Mouse (Mus musculus) inflammation-experienced regulatory T-cells, adult 6 months (primary cell): Measurements from ENCODE around the gene Prex1. TPM values are rescaled to one million over a fixed set of nuclear protein-coding genes. Genes with fewer than 3 reads are reported as not detected.
"Not testable (repeated sequence)": the region's sequence is repeated elsewhere in the genome, so short reads cannot be mapped to it uniquely, and the experiment has no call there.

Source experiments
- ATAC-seq: one replicate; pipeline ENCODE4 v1.8.0; 2017
- polyA plus RNA-seq, 3 experiments: library from polyadenylated mRNA; unstranded; fragments of 100-300 nt; shearing (Covaris generic); gene quantifications; one replicate each; pipeline ENCODE4 v1.2.1; 2017

Prex1 gene
- 10 to 100 TPM; 31.3 to 54.8 (median 31.8) TPM for polyA plus RNA-seq

DNA sequence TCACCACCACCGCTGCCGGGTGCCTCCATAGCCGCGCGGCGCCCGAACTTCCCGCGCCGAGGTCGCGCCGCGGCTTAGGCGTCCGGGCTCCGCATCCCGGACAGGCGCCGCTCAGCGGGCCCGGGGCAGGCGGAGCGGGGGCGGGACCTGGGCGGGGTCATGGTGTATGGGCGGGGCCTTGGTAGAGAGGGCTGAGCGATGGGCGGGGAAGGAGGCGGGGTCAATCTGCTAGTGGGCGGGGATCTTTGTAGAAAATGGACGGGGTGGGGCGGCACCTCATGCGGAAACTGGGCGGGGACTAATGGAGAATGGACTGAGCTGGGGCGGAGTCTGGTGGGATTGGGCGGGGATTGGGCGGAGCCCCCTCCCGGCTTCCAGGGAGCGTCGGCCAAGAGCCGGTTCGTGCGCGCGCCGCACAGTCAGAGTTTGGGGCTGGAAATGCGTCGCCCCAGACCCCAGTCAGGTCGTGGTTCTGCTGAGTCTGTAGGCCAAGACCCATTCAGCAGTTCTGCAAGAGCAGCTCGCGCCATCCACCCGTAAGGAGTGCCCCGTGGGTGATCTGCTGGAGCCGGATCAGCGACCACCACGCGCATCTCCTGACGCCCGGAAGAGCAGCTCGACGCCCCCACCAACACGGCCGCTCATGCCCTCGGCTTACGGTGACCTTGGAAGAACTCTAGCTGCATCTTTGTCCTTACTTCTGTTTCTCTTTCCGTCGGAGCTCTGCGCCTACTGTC is at the start of gene Prex1:
Prex1 (minus strand) TSS at position 143 of the 737 bp plus-strand sequence.
- peak; percentile 87 for ATAC-seq

DNA sequence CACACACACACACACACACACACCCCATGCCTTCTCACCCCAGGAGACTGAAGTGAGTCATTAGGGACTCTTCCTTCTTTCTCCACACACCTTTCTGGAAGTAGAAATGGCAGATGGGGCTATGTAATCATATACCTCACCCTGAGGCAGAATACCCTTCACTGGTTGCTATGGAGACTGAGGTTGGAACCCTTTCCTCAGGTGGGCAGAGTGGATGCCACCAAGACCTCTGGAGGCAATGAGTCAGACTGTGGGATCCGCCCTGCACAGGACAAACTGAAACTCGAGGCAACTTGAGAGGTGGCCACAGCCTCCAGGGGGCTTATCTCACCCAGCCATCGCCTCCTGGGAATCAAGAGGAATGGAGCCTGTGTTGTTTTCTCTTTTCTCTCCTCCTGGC is 44.3 kb upstream of the Prex1 start:
- no peak for ATAC-seq

DNA sequence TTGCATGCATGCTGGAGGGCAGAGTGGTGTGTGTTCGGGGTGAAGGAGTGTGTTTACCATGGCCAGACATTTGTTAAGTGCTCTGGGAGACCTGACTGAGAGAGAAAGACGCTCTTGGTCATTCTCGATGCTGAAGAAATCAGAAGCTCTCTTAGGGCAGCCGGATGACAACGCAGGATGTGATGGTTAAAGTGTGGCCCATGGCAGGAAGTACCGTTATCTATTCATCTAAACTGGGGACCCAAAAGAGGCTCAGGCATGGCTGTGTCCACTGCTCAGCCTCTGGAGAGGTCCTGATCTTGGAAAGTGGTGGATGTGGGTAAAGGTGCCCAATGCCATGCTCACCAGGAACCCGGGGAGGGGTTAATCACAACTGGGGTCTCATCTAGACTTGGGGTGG is 41.1 kb upstream of the Prex1 start:
- ATAC-seq: peak; percentile 43

DNA sequence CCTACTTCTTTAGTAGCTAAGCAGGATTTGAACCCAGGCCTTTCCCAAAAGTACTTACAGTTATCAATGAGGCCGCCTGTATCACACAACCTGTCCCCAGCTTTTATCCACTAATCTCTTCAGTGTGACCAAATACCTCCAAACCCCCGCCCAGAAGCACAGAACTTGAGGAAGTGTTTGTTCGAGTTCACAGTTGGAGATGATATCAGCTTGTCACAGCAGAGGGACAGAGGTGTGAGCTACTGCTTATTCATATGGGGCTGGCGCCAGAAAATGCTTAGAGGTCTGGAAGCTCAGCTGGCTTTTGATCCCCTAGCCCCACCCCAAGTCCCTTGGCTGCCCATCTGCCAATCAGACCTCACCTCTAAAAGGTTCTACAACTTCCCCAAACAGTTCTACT is 40.6 kb upstream of the Prex1 start:
- ATAC-seq: no peak

DNA sequence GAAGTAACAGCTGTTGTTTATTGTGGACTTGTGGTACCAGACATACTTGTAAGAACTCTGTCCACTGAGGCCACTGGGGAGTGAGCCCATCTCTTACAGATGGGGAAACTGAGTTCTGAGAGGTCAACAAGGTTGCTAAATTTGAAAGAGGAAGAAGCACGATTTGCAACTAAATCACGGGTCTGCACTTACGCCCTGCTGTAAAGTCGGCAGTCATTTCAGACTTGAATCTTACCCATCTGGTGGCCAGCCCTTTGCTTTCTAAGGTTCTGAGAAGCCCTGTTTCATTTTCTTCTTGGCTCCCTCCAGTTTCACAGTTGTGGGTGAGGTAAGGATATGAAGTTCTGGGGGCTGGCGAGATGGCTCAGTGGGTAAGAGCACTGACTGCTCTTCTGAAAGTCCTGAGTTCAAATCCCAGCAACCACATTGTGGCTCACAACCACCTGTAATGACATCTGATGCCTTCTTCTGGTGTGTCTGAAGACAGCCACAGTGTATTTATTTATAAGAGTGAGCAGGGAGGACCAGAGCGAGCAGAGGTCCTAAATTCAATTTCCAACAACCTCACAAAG is 37.1 kb upstream of the Prex1 start:
- ATAC-seq: no peak

DNA sequence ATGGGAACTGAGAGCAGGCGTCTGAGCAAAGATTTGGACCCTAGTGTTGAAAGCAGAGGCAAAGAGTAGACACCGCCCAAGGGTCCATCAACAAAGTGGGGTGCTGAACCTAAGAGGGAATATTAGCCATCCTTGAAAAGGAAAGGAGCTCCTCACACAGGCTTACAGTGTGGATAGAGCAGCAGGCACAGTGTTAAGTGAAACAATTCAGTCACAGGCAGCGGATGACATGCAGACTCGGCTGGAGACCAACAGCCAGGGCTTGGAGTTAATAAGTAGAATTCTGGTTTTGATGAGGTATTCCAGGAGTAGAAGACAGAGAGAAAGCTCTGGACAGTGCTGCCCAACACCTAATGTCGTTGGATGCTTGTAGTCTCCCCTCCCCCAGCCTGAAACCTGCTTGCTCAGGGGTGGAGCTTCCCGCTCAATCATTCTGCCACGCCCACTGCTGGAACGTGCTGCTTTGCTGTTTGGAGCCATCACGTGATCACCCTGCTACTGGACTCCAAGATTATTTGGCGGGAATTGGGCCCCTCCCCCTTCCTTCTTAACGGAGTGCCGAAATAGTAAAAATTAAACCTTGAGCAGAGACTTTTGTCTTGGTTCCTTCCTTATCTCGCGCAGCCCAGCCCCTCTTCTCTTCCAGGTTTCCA is 32.8 kb upstream of the Prex1 start:
- not testable (repeated sequence) for ATAC-seq

DNA sequence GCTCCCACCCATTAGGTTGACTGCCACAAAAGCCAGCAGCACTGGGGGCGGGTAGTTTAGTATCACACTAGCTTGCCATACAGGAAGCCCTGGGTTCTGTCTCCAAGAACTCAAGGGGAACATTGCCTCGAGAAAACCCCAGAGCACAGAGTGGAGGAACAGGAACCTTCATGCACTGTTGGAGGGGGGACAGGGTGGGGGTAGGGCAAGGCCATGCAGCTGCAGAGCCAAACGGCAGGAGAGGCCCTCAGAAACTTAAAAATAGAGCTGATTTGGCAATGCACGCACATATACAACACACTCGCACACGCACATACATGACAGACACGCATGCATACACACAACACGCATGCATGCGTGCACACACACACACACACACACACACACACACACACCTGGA is 32.2 kb upstream of the Prex1 start:
- no peak for ATAC-seq

DNA sequence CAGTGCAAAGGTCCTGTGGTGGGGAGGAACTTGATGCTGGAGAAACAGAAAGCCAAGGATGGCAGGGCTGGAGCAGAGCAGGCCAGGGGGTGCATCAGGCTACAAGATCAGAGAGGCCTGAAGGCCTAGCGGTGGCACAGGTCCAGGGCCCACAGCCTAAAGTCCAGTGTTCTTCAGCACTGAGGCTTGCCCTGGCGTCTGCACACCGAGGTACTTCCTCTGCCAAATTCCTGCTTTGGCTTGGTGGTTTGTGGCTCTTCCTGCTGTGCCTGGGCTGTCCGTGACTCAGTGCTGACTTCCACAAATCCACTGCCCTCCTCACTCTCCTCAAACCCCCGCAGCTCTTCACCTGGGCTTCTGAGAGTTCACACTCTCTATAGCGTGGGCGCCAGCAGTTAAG is 30.8 kb upstream of the Prex1 start:
- no peak for ATAC-seq

DNA sequence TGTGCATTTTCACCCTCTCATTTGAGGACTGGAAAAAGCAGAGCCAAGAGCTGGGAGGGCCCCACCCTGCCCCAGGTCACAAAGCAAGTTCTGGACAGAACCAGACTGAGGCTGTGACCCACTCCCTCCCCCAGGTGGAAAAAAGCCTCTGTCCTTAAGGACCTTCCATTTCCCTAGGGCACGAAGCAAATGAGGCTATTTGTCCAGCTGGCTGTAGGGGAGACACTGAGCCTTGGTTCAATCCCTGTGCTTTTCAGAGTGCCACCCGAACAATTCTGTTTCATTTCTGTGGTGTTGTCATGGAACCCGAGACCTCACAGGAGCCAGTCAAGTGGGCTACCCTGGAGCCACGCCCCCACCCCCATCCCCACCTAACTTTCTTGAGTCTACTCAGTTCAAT is 29.9 kb upstream of the Prex1 start:
- ATAC-seq: no peak

DNA sequence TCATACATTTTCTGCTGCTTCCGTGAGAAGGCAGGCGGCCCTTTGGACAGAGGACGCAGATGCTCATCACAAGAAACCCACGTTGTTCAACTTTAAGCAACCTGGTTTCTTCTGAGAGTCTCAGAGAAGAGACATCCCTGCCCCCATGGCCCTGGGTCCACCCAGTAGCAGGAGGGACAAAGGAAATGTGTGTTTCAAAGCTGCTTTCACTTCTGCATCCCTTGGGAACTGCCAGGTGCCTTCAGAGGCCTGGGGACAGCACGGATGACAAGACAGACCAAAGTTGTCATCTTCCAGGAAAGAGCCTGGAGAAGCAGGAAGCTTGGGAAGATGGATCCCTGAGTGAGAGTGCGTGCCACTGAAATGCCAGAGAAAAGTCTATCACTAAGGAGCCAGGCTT is 27.8 kb upstream of the Prex1 start:
- no peak for ATAC-seq

DNA sequence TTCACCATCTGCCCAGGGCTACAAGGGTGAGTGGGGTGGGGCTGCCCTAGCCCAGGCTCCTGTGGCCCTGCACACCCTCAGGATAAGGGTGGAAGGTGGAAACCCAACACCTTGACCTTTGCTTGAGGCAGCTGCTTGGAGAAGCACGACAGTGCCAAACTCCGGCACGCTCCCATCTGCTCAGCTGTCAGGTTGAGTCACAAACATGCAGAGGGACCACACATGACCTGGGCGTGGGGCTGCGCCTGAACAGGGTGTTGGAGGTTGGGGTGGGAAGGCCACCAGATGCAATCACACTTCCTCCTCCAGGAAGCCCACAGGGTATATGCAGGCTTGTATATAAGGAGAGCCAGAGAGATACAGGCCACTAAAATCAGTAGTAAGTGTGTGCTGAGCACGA is 26.8 kb upstream of the Prex1 start:
- ATAC-seq: no peak

DNA sequence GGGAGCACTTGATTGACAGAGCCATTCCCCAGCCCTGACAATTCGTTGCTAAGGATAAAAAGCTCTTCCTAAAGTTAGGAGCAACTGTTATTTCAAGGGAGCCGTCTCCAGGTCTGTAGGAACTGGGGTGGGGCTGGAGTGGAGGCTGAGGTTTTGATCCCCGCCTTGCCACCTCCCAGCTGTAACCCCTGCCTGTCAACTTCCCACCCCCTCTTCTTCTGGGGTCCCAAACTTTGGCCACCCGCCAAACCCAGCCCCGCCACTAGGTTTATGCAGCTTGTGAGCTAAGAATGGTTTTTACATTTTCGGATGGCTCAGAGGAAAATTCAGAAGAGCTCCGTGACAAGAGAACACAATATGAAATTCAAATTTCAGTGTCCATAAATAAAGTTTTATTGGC is 23.7 kb upstream of the Prex1 start:
- ATAC-seq: no peak

DNA sequence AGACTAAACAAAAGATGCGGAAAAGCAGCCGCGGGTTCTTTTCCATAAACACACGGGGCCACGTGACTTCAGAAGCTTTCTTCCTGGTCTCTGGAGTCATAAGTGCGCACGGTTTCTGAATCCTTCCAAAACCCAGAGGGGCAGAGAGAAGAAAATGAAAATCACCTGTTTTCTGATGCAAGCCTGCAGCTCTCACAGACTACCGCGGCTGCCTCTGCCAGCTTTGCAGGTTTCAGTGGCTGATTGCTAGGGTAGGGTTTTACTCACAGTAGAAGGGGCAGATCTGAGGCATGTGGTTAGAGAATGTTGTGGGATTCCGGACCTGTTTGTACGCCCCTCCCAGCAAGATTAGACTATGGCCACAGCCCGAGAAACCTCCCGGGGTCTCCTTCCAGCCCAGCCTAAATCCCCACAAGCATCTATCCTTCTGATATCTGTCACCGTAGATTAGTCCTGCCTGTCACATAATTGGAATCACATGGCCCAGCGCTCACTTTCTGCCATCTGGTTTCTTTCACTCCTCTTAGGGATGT is 21.9 kb upstream of the Prex1 start:
- ATAC-seq: no peak

DNA sequence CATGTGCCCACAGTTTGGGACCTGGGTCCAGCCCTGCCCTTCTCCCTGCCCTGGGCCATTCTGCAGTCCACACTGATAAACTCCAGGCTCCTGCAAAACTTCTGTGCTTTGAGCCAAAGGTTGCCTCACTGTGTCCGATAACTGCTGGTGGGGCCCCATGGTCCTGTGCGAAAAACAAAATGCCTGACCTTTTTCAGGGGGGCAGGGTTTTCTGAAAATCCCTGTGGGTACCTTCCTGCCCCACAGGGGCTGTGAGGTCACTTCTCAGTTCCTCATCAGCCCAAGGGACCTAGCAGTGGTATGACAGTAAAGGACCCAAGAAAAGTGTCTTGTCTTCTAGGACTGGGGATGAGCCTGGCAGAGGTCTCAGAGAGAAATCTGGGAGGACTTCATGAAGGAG is 19.2 kb upstream of the Prex1 start:
- ATAC-seq: no peak

DNA sequence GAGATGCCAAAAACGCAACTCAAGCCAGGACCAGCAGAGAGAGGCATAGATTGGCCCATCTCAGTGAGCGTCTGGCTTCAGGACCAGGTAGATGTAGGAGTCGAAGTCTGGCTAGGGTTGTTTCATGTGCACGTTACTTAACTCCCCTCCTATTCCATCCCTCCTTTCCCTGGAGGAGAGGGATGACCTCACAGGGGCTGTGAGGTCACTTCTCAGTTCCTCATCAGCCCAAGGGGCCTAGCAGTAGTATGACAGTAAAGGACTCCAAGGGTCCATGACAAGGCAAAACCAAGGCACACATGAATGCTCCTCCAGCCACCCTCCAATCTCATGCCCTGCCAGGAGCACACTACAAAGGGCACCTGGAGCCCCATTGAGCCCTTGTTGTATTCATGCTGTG is 18.5 kb upstream of the Prex1 start:
- ATAC-seq: no peak

DNA sequence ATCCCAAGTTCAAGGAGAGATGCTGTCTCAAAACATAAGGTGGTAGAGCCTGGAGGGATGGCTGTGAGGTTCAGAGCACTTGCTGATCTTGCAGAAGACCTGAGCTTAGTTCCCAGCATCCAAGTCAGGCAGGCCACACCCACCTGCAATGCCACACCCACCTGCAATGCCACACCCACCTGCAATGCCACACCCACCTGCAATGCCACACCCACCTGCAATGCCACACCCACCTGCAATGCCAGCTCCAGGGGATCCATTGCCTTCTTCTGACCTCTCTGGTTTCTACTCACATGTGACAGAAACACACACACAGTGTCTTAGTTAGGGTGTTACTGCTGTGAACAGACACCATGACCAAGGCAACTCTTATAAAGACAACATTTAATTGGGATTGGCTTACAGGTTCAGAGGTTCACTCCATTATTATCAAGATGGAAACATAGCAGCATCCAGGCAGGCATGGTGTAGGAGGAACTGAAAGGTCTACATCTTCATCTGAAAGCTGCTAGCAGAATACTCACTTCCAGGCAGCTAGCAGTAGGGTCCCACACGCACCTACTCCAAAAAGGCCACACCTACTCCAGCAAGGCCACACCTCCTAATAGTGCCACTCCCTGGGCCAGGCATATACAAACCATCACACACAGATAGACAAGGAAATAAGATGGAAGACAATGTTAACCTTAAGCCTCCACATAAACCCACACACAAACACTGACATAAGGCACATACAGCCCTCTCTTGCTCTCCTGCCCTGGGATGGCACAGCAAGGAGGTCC is 17.7 kb upstream of the Prex1 start:
- ATAC-seq: not testable (repeated sequence)

DNA sequence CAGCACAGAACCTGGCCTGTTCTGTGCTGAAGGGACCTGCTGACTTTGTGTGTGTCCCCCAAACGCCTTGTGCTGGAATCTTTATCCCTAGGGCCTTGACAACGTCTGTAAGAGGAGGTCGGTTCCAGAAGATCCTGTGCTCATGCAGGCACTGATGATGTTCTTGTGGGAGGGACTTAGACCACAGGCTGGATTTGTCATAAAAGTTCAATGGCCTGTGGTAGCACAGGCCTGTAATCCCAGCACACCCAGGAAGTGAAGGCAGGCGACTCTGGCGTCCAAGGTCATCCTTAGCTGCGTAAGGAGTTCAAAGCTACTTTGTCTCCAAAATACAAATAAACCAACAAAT is 16.9 kb upstream of the Prex1 start:
- ATAC-seq: no peak

DNA sequence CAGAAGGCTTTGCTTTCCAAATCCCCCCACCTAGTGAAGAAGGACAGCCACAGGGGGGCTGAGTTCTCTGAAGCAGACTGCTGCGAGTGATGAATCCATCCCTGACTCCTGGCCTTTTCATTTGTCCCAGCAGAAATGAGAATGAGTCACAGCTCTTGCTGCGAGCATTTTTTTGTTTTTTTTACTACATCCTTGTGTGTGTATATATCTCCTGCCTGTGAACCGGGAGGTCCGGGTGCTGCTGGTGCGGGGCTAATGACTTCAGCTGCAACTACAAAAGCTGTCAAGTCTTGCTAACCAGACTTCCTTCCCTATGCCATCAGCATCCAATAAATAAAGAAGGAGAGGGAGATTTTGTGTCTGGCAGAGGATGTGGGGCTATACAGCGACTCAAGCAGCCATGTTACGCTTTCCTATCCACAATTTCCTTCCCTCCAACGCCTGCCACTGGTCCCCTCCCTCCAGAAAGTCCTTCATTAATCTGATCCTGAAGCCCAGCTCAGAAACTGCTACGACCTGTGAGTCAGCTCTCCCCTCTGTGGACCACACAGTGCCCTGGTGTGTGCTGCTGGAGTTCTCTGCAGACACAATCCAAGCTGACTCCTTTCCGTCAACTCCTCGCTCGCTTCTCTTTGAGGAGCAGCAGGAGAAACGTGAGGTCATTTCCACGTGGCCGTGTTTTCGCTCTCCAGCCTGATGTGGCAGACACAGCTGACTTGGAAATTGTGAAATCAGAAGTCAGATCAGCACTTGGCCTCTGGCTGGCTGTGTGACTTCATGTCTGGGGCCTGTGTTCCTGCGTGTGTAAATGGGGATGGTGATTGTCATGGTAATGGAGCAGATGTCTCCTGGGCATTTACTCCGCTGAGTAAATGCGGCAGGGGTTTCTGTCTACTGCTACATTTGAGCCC is 16.3 kb upstream of the Prex1 start:
- ATAC-seq: no peak

DNA sequence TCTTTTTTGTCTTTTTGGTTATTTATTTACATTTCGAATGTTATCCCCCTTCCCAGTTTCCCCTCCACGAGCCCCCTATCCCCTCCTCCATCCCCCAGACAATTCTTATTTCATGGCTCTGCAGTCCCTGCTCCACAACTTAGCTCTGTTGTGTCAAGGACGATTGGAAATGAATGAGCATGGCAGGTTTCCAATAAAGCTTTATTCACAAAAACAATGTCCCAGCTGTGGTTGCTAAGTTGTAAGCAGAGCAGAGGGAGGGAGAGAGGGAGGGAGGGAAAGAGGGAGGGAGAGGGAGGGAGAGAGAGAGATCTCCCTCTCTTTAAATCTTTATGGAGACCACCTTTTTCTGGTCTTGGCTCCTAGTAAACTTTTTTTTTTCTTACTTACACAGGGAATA is 15.4 kb upstream of the Prex1 start:
- ATAC-seq: no peak

DNA sequence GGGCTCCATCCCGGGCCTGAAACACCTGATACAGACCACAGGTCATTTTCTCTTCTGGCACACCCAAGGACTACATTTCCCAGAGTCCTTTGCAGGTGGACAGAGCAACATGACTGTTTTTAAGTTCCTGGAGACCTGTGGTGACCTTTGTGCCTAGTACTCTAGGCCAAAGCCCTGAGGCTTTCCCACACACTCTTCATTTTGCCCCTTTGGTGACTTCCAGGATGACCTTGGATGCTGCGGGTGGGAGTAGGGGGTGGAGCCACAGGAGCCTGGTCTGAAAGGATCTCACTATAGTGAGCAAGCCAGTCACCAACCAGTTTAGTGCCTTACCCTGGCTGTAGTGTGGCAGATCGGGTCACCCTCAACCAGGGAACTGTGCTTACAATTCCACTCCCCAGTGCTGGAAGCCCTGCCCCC is 14.6 kb upstream of the Prex1 start:
- ATAC-seq: no peak

DNA sequence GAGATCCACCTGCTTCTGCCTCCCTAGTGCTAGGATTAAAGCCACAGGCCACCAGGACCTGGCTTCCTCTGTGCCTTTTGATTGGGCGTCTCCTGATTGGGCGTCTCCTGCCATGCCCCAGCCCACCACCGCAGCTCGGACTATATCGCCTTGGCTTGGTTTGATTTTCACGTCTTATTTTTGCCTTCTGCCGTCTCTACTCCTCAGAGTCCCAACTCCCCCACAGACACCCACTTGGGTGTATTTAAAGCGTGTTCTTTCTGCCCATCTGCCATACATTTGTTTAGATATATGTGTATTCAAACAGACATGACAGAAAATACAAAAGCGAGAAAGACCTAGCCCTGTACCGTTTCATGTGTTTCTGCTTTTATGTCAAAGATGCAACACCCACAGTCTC is 14.2 kb upstream of the Prex1 start:
- ATAC-seq: no peak

DNA sequence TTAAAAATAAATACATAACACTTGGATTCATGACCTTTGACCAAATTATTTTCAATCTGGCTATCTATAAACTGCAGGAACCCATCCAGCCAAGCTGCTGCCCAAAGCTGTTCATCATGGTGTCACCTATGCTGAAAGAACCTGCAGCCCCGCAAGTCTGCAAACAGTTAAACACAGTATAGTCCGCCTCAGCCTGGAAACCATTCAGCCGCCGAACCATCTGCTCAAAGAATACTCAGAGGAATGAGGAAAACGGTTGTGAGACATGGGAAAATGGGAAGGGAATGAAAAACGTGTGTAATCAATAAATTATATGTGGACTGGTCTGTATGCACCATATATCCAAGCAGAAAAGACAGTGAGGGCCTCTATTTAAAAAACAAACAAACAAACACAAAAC is 13.3 kb upstream of the Prex1 start:
- no peak for ATAC-seq
